Mouse (Mus musculus): ENCODE results near the gene Nfix.

DNA sequence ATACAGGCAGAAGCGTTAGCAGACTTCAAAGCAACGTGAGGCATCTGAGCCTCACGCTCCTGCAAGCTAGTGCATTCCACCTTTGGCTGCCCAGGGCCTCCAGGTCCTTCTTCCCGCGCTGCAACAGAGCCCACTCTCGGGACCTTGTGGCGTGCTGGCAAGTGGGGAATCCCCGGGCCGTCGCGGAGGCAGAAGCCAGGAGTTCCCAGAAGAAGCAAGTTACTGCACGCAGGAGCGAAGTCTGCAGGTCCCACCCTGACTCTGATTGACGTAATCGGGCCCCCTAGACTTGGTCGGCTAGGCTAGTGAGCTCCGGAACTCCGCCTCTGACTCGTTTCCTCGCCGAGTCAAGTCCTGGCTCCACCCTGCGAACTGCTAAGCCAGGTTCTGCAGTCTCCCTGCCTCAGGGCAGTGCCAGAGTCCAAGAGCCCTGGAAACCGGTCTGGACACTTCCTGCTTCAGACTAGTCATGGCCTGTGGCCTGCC, 143.5 kb downstream of the Nfix start:
- no peak for TF ChIP-seq CTCF (IDR thresholded peaks at IDR 0.05; ENCODE audit: borderline replicate concordance, extremely low read depth, insufficient read depth, insufficient read length)
- TF ChIP-seq POLR2A (IDR thresholded peaks at IDR 0.05; ENCODE audit: borderline replicate concordance, extremely low read depth, insufficient read depth, insufficient read length, poor library complexity, severe bottlenecking) = no peak

Data from brain, embryonic 14.5 days (tissue).